Mouse (Mus musculus) adrenal gland, adult 8-10 months (tissue): ENCODE results near the gene Izumo1r. TPM values are rescaled to one million over a fixed set of nuclear protein-coding genes. Genes with fewer than 3 reads are reported as not detected.
"Not testable (repeated sequence)": the region's sequence is repeated elsewhere in the genome, so short reads cannot be mapped to it uniquely, and the experiment has no call there.

ENCODE experiments used
- DNase-seq: peaks from one replicate; pipeline ENCODE4 v3.0.0; 2022
- total RNA-seq, 4 experiments: library from RNA; stranded (reverse); gene quantifications; 2 replicates each; pipeline ENCODE4 v1.2.4; 2022

Gene Izumo1r
- total RNA-seq, 4 experiments from 2014 or later, result not detected

- DNase-seq, result no peak
Measured at GRCm38 (mm10) chr9:14904741-14905475, 1.2 kb upstream of the Izumo1r start.

- no peak for DNase-seq
Measured at GRCm38 (mm10) chr9:14903006-14903405, 743 bp downstream of the Izumo1r start.

GRCm38 (mm10) chr9:14902416-14902815 is 1.3 kb downstream of the Izumo1r start:
- no peak for DNase-seq

GRCm38 (mm10) chr9:14901757-14902156 is 2.0 kb downstream of the Izumo1r start:
- no peak for DNase-seq

- DNase-seq, result no peak
Measured at GRCm38 (mm10) chr9:14897102-14897501, 6.6 kb downstream of the Izumo1r start.

GRCm38 (mm10) chr9:14895237-14895835 is 8.4 kb downstream of the Izumo1r start:
- DNase-seq, result no peak

GRCm38 (mm10) chr9:14894628-14895027 is 9.1 kb downstream of the Izumo1r start:
- no peak for DNase-seq

- no peak for DNase-seq
Measured at GRCm38 (mm10) chr9:14893388-14893787, 10.4 kb downstream of the Izumo1r start.

GRCm38 (mm10) chr9:14891891-14892290 is 11.9 kb downstream of the Izumo1r start:
- no peak for DNase-seq

GRCm38 (mm10) chr9:14890699-14891098 is 13.1 kb downstream of the Izumo1r start:
- DNase-seq, result no peak

- no peak for DNase-seq
Measured at GRCm38 (mm10) chr9:14888671-14889070, 15.1 kb downstream of the Izumo1r start.

GRCm38 (mm10) chr9:14887787-14888382 is 15.9 kb downstream of the Izumo1r start:
- DNase-seq, result no peak

- DNase-seq, result no peak
Measured at GRCm38 (mm10) chr9:14885954-14886353, 17.8 kb downstream of the Izumo1r start.

- DNase-seq, result peak; percentile 43
Measured at GRCm38 (mm10) chr9:14885151-14885550, 18.6 kb downstream of the Izumo1r start.

- DNase-seq, result no peak
Measured at GRCm38 (mm10) chr9:14884641-14885040, 19.1 kb downstream of the Izumo1r start.

GRCm38 (mm10) chr9:14876566-14876965 is 27.2 kb downstream of the Izumo1r start:
- DNase-seq, result not testable (repeated sequence)

- DNase-seq, result no peak
Measured at GRCm38 (mm10) chr9:14875743-14876507, 27.8 kb downstream of the Izumo1r start.

- no peak for DNase-seq
Measured at GRCm38 (mm10) chr9:14872181-14872930, 31.4 kb downstream of the Izumo1r start.

GRCm38 (mm10) chr9:14871536-14871935 is 32.2 kb downstream of the Izumo1r start:
- DNase-seq, result peak; percentile 43

GRCm38 (mm10) chr9:14870802-14871201 is 32.9 kb downstream of the Izumo1r start:
- no peak for DNase-seq

- no peak for DNase-seq
Measured at GRCm38 (mm10) chr9:14870377-14870776, 33.4 kb downstream of the Izumo1r start.

- DNase-seq, result no peak
Measured at GRCm38 (mm10) chr9:14868326-14868725, 35.4 kb downstream of the Izumo1r start.
